Mouse (Mus musculus): ENCODE results near the gene Nrg3. TPM values are rescaled to one million over a fixed set of nuclear protein-coding genes. Genes with fewer than 3 reads are reported as not detected.

Nrg3 gene
- polyA plus RNA-seq, 1 experiment: not detected

GRCm38 (mm10) chr14:38775291-38776116 lies 697.4 kb downstream of the Nrg3 start:
- H3K4me2 ChIP-seq (ENCODE audit: low read depth): no peak overlapping the region
- H3K4me3 ChIP-seq: no peak overlapping the region
- TF ChIP-seq MAX (IDR thresholded peaks at IDR 0.05; ENCODE audit: low read depth) (no peak), E2F4 (IDR thresholded peaks at IDR 0.05; ENCODE audit: insufficient read depth) (no peak), POLR2AphosphoS2 (IDR thresholded peaks at IDR 0.05; ENCODE audit: insufficient read length, low read depth) (no peak), CEBPB (IDR thresholded peaks at IDR 0.05; ENCODE audit: insufficient read depth, poor library complexity, severe bottlenecking) (no peak), MYOD1 (IDR thresholded peaks at IDR 0.05; ENCODE audit: control insufficient read depth in 1 of 3, insufficient read length in 2 of 3, low read depth in 2 of 3) (no peak)
- no peaks in the 10 kb centered on the region for H3K27me3 ChIP-seq (ENCODE audit: control insufficient read depth, insufficient read depth, insufficient read length)
- H3K36me3 ChIP-seq (ENCODE audit: control insufficient read depth, insufficient read depth): no peaks in the 10 kb centered on the region
- H3ac ChIP-seq (ENCODE audit: control insufficient read depth, insufficient read length): no peak overlapping the region
- H3K79me2 ChIP-seq (ENCODE audit: control insufficient read depth, insufficient read depth): no peaks in the 10 kb centered on the region

GRCm38 (mm10) chr14:38774811-38775210 lies 698.1 kb downstream of the Nrg3 start:
- Histone ChIP-seq H3K4me2 (ENCODE audit: low read depth) (no peak overlapping the region), H3K27me3 (ENCODE audit: control insufficient read depth, insufficient read depth, insufficient read length) (no peaks in the 10 kb centered on the region), H3K36me3 (ENCODE audit: control insufficient read depth, insufficient read depth) (no peaks in the 10 kb centered on the region), H3K4me3 (no peak overlapping the region), H3K79me2 (ENCODE audit: control insufficient read depth, insufficient read depth) (no peaks in the 10 kb centered on the region), H3ac (ENCODE audit: control insufficient read depth, insufficient read length) (no peak overlapping the region)
- TF ChIP-seq TCF3 (IDR thresholded peaks at IDR 0.05; ENCODE audit: insufficient read length, low read depth): no peak
- TF ChIP-seq MYOD1 (IDR thresholded peaks at IDR 0.05; ENCODE audit: control insufficient read depth in 1 of 3, insufficient read length in 2 of 3, low read depth in 2 of 3): no peak
- no peak for TF ChIP-seq MAX (IDR thresholded peaks at IDR 0.05; ENCODE audit: low read depth)
- no peak for TF ChIP-seq POLR2A (IDR thresholded peaks at IDR 0.05; ENCODE audit: insufficient read length, low read depth)
- no peak for TF ChIP-seq TCF12 (IDR thresholded peaks at IDR 0.05; ENCODE audit: insufficient read depth, poor library complexity, severe bottlenecking)
- TF ChIP-seq E2F4 (IDR thresholded peaks at IDR 0.05; ENCODE audit: insufficient read depth): no peak
- no peak for TF ChIP-seq MYOG (IDR thresholded peaks at IDR 0.05; ENCODE audit: control insufficient read depth in 1 of 3, insufficient read depth in 1 of 3, insufficient read length in 2 of 3, low read depth in 2 of 3)
- TF ChIP-seq SRF (IDR thresholded peaks at IDR 0.05; ENCODE audit: control insufficient read depth, insufficient read length, low read depth): no peak
- no peak for TF ChIP-seq POLR2AphosphoS2 (IDR thresholded peaks at IDR 0.05; ENCODE audit: insufficient read length, low read depth)
- no peak for TF ChIP-seq CEBPB (IDR thresholded peaks at IDR 0.05; ENCODE audit: insufficient read depth, poor library complexity, severe bottlenecking)
- no peak for TF ChIP-seq REST (IDR thresholded peaks at IDR 0.05; ENCODE audit: insufficient read depth, insufficient read length)
- no peak for TF ChIP-seq USF1 (IDR thresholded peaks at IDR 0.05; ENCODE audit: low read depth)

- Histone ChIP-seq H3ac (ENCODE audit: control insufficient read depth, insufficient read length) (no peak overlapping the region), H3K4me3 (no peak overlapping the region), H3K79me2 (ENCODE audit: control insufficient read depth, insufficient read depth) (no peaks in the 10 kb centered on the region), H3K36me3 (ENCODE audit: control insufficient read depth, insufficient read depth) (no peaks in the 10 kb centered on the region), H3K27me3 (ENCODE audit: control insufficient read depth, insufficient read depth, insufficient read length) (no peaks in the 10 kb centered on the region), H3K4me2 (ENCODE audit: low read depth) (no peak overlapping the region)
- TF ChIP-seq TCF12 (IDR thresholded peaks at IDR 0.05; ENCODE audit: insufficient read depth, poor library complexity, severe bottlenecking): no peak
- TF ChIP-seq E2F4 (IDR thresholded peaks at IDR 0.05; ENCODE audit: insufficient read depth): no peak
- TF ChIP-seq TCF3 (IDR thresholded peaks at IDR 0.05; ENCODE audit: insufficient read length, low read depth): no peak
- no peak for TF ChIP-seq SRF (IDR thresholded peaks at IDR 0.05; ENCODE audit: control insufficient read depth, insufficient read length, low read depth)
- TF ChIP-seq MYOG (IDR thresholded peaks at IDR 0.05; ENCODE audit: control insufficient read depth in 1 of 3, insufficient read depth in 1 of 3, insufficient read length in 2 of 3, low read depth in 2 of 3): no peak
- no peak for TF ChIP-seq POLR2AphosphoS2 (IDR thresholded peaks at IDR 0.05; ENCODE audit: insufficient read length, low read depth)
- no peak for TF ChIP-seq CEBPB (IDR thresholded peaks at IDR 0.05; ENCODE audit: insufficient read depth, poor library complexity, severe bottlenecking)
- no peak for TF ChIP-seq REST (IDR thresholded peaks at IDR 0.05; ENCODE audit: insufficient read depth, insufficient read length)
- no peak for TF ChIP-seq MAX (IDR thresholded peaks at IDR 0.05; ENCODE audit: low read depth)
- TF ChIP-seq USF1 (IDR thresholded peaks at IDR 0.05; ENCODE audit: low read depth): no peak
- no peak for TF ChIP-seq POLR2A (IDR thresholded peaks at IDR 0.05; ENCODE audit: insufficient read length, low read depth)
- TF ChIP-seq MYOD1 (IDR thresholded peaks at IDR 0.05; ENCODE audit: control insufficient read depth in 1 of 3, insufficient read length in 2 of 3, low read depth in 2 of 3): no peak
These were observed 742.4 kb downstream of the Nrg3 start for GRCm38 (mm10) chr14:38730465-38730864.

DNA sequence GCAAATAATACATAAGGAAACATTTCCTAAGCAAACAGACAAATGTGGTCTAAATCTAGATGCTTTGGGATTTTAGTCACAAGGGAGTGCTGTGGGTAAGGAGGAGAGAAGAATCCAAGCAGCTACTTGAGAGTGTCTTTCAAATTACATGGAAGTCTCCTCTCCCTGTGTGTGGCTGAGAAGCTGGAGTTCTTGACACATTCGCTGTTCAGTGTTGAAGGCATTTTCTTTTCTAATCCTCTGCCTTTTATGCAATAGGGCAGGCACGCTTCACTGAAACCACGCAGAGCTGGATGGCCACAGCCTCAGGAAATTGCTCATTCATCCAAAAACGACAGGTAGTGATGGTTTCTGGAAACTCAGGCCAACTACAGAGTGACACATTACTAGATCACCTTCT lies 769.0 kb downstream of the Nrg3 start:
- no peaks in the 10 kb centered on the region for H3K27me3 ChIP-seq (ENCODE audit: control insufficient read depth, insufficient read depth, insufficient read length)
- no peak overlapping the region for H3K4me3 ChIP-seq
- H3K36me3 ChIP-seq (ENCODE audit: control insufficient read depth, insufficient read depth): no peaks in the 10 kb centered on the region
- TF ChIP-seq CEBPB (IDR thresholded peaks at IDR 0.05; ENCODE audit: insufficient read depth, poor library complexity, severe bottlenecking) (no peak), TCF3 (IDR thresholded peaks at IDR 0.05; ENCODE audit: insufficient read length, low read depth) (no peak), MAX (IDR thresholded peaks at IDR 0.05; ENCODE audit: low read depth) (no peak), REST (IDR thresholded peaks at IDR 0.05; ENCODE audit: insufficient read depth, insufficient read length) (no peak), POLR2A (IDR thresholded peaks at IDR 0.05; ENCODE audit: insufficient read length, low read depth) (no peak), USF1 (IDR thresholded peaks at IDR 0.05; ENCODE audit: low read depth) (no peak), SRF (IDR thresholded peaks at IDR 0.05; ENCODE audit: control insufficient read depth, insufficient read length, low read depth) (no peak), E2F4 (IDR thresholded peaks at IDR 0.05; ENCODE audit: insufficient read depth) (no peak), POLR2AphosphoS2 (IDR thresholded peaks at IDR 0.05; ENCODE audit: insufficient read length, low read depth) (no peak), MYOD1 (IDR thresholded peaks at IDR 0.05; ENCODE audit: control insufficient read depth in 1 of 3, insufficient read length in 2 of 3, low read depth in 2 of 3) (no peak), TCF12 (IDR thresholded peaks at IDR 0.05; ENCODE audit: insufficient read depth, poor library complexity, severe bottlenecking) (no peak), MYOG (IDR thresholded peaks at IDR 0.05; ENCODE audit: control insufficient read depth in 1 of 3, insufficient read depth in 1 of 3, insufficient read length in 2 of 3, low read depth in 2 of 3) (no peak)
- no peaks in the 10 kb centered on the region for H3K79me2 ChIP-seq (ENCODE audit: control insufficient read depth, insufficient read depth)
- no peak overlapping the region for H3K4me2 ChIP-seq (ENCODE audit: low read depth)
- H3ac ChIP-seq (ENCODE audit: control insufficient read depth, insufficient read length): no peak overlapping the region

All from myocyte (in vitro differentiated cells).